Mouse (Mus musculus) CD4-positive helper T cell, adult 2 months (primary cell): ENCODE data around the gene Kctd7.

Experiments
- DNase-seq: peaks from one replicate; pipeline ENCODE4 v3.0.0-alpha.2; 2012; ENCODE audit warnings: low read depth, missing footprints, low spot score

The Kctd7 gene

DNA sequence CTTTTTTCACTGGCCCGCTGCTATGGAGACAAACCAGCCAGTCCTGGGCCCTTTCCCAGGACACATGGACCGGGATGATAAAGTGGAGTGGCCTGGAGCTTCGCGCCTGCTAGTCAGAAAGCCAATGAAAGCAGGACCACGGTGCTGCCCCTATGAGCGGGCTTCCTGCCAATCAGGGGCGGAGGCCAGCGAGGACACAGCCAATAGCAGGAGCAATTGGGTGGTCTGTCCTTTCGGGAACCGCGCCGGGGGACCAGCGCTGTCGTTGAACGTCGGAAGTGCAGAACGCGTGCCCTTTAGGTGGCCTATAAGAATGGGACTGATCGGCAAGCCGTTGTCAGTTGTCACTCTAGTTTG, 706 bp upstream of the Kctd7 start:
- DNase-seq, result no peak

- DNase-seq, result no peak
Measured at GRCm38 (mm10) chr5:130145961-130146360, 1.3 kb downstream of the Kctd7 start.

DNA sequence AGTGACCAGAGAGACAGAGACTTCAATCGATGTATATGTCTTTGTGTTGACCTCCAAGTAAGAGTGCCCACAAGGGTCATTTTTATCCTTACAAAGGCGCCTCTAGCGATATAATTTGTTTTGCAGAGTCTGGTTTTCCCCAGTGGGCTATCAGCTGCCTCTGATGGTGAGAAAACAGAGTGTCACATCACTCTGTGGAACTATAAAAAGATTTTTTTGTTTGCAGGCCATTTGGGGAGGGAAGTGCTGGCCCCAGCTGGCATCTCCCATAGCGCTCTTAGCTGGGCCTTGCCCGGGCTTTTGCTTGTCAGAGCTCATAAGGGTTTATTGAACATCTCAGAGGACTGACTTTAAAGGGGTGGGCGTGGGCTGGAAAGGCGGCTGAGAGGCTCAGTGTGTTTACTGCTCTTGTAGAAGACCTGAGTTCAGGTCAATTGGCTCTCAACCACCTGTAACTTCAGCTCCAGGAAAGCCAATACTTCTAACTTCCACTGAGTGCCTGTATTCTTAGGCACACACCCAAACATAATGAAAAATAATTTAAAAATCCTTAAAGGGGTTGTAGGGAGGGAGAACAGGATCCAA, 5.2 kb downstream of the Kctd7 start:
- DNase-seq, result no peak

DNA sequence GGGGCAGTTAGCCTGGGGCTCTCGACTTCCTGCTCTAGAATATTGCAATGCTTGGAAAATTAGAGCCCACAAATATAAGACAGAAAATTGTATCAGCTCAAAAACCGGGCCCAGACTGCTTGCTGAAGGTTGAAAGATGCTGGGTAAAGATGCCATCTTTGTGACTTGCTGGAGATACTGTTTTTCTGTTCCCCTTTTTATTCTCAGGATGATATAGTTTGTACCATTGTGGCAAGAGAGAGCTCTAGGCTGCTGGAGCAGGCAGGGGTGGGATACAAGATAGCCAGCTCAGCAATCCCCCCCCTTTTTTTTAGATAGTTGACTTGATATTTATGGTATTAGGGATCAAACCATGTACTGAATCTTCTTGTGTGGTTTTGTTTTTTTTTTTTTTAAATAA, 9.6 kb downstream of the Kctd7 start:
- no peak for DNase-seq

DNA sequence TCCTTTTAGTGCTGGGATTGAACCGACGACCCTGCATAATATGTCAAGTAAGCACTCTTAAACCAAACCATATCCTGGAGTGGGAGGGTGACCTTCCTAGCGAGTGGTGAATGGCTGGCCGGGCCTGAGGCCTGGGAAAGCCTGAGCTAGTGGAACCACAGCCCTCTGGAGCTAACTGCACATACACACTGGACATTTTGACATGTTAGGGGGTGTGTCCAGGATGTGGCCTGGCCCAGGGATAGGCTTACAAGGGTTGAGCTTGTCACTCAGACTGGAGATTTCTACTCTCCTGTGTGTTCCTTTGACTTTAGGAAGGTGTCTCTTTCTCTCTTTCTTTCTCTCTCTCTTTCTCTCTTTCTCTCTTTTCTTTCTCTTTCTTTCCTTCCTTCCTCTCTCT, 13.9 kb downstream of the Kctd7 start:
- DNase-seq, result no peak

DNA sequence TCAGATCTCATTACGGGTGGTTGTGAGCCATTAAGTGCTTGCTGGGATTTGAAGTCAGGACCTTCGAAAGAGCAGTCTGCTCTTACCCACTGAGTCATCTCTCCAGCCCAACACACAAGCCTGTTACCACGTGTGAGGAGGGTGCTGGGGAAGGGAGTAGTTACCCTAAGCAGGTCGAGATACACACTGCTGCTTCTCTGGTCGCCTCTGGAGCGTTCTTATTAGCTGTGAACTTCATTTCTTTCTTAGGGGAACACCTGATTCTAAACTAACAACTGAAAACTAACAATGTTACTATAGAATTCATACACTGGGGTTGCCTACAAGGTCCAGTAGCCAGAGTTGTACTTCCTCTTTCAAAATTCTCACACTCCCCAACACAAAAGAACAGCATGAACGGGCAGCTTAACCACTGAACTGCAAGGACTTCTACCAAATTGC, 15.1 kb downstream of the Kctd7 start:
- DNase-seq, result no peak

- peak; percentile 76 for DNase-seq
Measured at GRCm38 (mm10) chr5:130163670-130164069, 19.0 kb downstream of the Kctd7 start.

DNA sequence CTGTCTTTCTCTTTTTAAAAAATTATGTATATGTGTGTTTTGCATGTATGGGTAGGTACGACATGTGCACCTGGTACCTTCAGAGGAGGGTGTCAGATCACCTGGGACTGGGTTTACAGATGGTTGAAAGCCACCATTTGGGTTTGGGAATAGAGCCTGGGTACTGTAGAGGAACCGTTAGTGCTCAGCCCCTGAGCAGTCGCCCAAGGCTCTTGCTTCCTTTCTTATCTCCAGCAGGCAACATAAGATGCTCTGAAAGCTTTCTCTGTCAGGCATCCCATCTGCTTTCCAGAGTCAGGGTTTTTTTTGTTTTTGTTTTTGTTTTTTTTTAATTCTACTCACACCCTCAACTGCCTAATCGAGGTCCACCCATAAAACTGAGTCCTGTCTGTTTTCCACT, 20.6 kb downstream of the Kctd7 start:
- no peak for DNase-seq

DNA sequence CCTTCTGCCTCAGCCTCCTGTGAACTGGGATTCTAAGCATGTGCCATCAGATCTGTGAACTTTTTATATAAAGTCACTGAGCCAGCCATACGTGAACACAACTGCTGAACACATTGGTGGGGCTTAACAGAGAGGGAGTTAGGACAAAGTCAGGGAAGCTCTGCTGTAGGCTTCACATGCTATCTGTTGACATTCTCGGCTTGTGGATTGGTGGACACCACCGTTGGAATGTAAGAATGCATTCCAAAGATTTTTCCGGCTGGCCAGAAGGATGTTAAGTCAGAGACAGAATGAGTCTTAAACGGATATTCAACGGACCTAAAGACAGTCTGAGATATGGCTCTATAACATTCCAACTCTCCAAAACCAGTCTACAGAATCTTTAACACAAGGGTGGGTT, 24.4 kb downstream of the Kctd7 start:
- DNase-seq, result no peak

- DNase-seq, result peak; percentile 22
Measured at GRCm38 (mm10) chr5:130170666-130171422, 26.2 kb downstream of the Kctd7 start.

DNA sequence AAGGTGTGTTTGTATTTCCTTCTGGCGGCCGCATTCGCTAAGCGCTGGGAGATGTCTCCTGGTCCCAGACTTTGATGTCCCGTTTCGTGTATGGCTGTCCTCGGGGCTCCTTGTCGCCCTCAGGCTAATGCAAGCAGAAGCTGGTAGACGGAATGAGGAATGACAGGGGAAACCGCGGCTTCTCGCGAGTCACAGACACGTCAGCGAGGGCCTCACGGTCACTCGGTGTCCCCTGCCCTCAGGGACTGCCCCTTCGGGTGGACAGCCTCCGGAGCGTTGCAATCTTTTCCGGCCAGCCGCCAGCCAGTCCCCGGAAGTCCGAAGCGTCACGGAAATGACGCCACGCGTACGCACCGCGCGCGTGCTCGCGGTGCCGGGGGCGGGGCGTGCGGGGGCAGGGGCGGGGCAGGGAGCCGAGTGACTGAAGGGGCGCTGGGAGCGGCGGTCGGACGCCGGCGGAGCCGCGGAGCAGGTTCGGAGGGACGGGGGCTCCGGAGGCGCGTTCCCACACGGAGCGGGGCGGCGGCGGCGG, 26.8 kb downstream of the Kctd7 start, which contains the start of gene Rabgef1:
TSS of gene Rabgef1 (plus strand) at position 376 of the 532 bp plus-strand sequence.
- DNase-seq, result peak; percentile 91

GRCm38 (mm10) chr5:130171956-130172601, 27.4 kb downstream of the Kctd7 start:
- peak; percentile 69 for DNase-seq

DNA sequence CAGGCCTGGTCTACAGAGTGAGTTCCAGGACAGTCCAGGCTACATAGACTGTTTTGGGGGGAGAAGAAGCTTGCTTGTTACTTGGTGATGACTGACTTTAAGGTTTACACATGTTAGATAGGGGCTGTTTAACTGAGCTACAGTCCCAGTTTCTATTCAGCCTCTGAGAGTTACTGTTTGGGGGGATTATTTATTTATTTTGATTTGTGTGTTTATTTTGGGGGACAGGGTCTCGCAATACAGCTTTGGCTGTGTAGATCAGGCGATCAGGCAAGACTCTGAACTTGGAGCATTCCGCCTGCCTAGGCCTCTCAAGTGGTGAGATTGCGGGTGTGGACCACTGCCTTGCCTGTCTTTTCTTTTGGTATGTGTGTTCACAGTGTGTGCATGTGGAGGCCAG, 28.4 kb downstream of the Kctd7 start:
- DNase-seq, result no peak

DNA sequence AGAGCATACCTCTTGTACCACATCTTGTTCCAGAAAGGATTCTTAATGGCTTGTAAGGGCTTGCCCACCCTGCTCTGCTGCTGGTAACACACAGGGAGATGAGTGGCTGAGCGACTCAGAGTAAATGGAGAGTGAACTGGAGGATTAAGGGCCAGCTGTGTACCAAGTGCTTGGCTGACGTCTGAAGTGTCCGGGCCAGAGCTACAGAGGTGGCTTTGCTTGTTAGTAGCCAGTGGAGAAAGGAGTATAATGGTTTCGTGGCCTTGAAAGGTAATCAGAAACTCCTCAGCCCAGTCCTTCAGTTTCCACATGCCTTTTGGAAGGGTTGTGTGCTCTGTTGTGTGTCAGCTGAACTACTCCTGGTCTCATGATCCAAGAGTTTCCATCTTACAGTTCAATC, 33.2 kb downstream of the Kctd7 start:
- DNase-seq, result no peak

DNA sequence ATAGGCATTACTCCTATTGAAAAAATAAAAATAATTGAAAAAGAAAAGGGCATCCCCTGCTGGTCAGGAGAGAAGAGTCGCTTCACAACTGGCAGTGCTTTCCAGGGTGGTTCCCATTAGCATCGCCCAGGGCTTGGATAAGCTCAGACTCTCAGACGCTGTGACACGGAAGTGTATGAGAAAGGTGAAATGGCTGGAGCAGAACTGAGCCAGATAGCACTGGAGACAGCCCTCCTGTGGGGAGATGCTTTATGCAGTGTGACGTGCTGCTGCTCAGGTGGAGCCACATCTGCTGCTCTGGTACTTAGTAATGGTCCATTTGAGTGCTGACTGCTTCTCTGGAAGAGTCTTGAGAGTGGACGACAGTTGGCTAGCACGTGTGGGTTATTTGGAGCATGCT, 35.7 kb downstream of the Kctd7 start:
- no peak for DNase-seq

- DNase-seq, result no peak
Measured at GRCm38 (mm10) chr5:130181740-130182540, 37.3 kb downstream of the Kctd7 start.

DNA sequence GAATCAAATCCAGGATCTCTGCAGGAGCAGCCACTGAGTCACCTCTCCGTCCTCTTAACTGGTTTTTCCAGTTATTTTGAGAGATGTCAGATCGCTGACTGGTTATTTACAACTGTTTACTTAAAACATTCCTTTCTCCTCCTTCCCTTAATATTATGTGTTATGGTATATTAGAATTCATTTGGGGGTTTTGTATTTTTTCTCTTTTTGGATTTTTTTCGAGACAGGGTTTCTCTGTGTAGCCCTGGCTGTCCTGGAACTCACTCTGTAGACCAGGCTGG, 37.8 kb downstream of the Kctd7 start:
- no peak for DNase-seq

DNA sequence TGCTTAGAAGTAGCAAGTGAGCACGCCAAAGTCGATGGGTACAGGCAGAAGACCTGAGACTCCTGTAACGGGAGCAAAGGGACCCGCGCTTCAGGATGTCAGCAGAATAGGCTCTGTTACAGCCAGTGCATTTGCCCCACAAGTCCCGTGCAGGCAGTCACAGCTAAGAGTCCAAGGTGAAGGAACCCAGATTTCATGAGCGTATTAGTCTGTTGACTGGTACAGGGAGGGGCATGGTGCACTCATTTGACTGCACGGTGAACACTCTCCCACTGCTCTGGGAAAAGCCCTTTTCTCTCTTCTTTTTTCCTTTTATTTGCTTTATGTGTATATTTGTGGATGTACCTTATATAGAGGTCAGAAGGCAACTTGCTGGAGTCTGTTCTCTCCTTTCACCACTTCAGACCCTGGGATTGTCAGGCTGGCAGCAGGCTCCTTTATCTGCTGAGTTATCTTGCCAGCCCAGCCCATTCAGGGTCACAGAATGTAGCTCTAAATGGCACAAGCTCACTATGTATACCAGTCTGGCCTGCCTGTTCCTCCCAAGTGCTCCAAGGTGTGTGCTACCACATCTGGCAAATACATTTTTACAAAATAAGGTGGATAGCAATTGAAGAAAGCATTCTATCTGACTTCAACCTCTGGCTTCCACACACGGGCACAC, 39.7 kb downstream of the Kctd7 start:
- DNase-seq, result no peak

GRCm38 (mm10) chr5:130185312-130185711, 40.7 kb downstream of the Kctd7 start:
- DNase-seq, result no peak

- DNase-seq, result no peak
Measured at GRCm38 (mm10) chr5:130187383-130187782, 42.7 kb downstream of the Kctd7 start.

DNA sequence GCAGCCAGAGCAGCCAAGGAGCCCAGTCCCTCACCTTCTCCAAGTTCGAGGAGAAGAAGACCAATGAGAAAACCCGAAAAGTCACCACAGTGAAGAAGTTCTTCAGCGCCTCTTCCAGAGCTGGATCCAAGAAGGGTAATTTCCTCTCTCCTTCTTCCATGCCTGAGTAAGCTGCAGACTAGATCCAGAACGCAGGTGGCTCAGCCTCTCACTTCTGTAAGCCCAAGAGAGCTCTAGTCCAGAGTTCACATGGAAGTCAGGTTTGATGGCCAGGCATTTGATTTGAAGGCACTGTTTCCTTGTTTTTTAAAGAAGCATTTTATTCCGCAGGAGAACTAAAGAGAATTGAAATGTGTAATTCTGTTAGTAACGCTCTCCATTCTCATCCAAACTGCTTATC, 46.2 kb downstream of the Kctd7 start:
- no peak for DNase-seq

GRCm38 (mm10) chr5:130191865-130192264, 47.2 kb downstream of the Kctd7 start:
- DNase-seq, result no peak
